ENCODE assay signal across 8 mouse cellular contexts in genomic region chr12:101083839-101084195, GRCm38 (mm10). TPM values are rescaled to one million over a fixed set of nuclear protein-coding genes. Genes with fewer than 3 reads are reported as not detected.
DNase-seq lines count a peak whose midpoint lies in the region; ATAC-seq lines count a peak whose summit lies in the region.

No protein-coding gene starts in this region.

- H3K4me2 ChIP-seq in forebrain, embryonic 15.5 days (replicated peaks): peak overlapping the region; percentile 60

- H3K36me3 ChIP-seq in forebrain, embryonic 15.5 days: no peaks in the 10 kb centered on the region
- no peaks in the 10 kb centered on the region for H3K36me3 ChIP-seq in macrophage (ENCODE audit: inconsistent target)

- peak overlapping the region; percentile 90 for H3K4me3 ChIP-seq in forebrain, embryonic 15.5 days
- peak overlapping the region; percentile 69 for H3K4me3 ChIP-seq in macrophage (ENCODE audit: inconsistent target)

- H3K27ac ChIP-seq in forebrain, embryonic 15.5 days (replicated peaks): peak overlapping the region; percentile 99
- H3K27ac ChIP-seq in macrophage: peak overlapping the region; percentile 66

- H3K27me3 ChIP-seq in forebrain, embryonic 15.5 days: no peaks in the 10 kb centered on the region

- WGBS in forebrain, embryonic 15.5 days: 0% methylated on average over 22 of the region's 23 CpGs
- WGBS in macrophage (ENCODE audit: missing documents): under 1% methylated on average over 23 of the region's 23 CpGs

- no peak for DNase-seq in frontal cortex, postnatal 10 days (ENCODE audit: low spot score in 2 of 2)
- DNase-seq in cerebellum, postnatal 36 days: no peak
- no peak for DNase-seq in cerebellum, adult 18-20 months
- DNase-seq in right cerebral cortex, postnatal 25 days: no peak

- peak; percentile 65 for ATAC-seq in frontal cortex, adult (ENCODE audit: low TSS enrichment)
- ATAC-seq in CD4-positive, CD25-positive, alpha-beta regulatory T cell, adult 4 months: peak; percentile 35
- ATAC-seq in forebrain, embryonic 15.5 days (replicated peaks): no peak

- H3K9ac ChIP-seq in forebrain, embryonic 15.5 days (replicated peaks): peak overlapping the region; percentile 88

- H3K79me2 ChIP-seq in macrophage (ENCODE audit: inconsistent target): peaks cover 43% of the 10 kb centered on the region

- H3K9me3 ChIP-seq in forebrain, embryonic 15.5 days: no peaks in the 10 kb centered on the region

- H3K4me1 ChIP-seq in forebrain, embryonic 15.5 days: peaks cover 34% of the 10 kb centered on the region

RNA-seq across cellular contexts. Expression of gene Ppp4r3a, which starts 0.3 kb away (rescaled TPM):
- polyA plus RNA-seq in CD4-positive, CD25-positive, alpha-beta regulatory T cell, adult 4 months (2017; shearing (Covaris generic)): 10 to 100 TPM; 28.0 to 44.6 TPM
- polyA plus RNA-seq in forebrain, embryonic 15.5 days (2015; fragmentation: Nextera tagmentation; extraction: Ambion mirVana): 36.4 and 38.5 TPM in 2 replicates
- total RNA-seq in macrophage (2018; cell fraction: chromatin; rRNA removed): 100 to 1,000 TPM; 114 to 271 (median 211) TPM
- total RNA-seq in macrophage (2018; cell fraction: cytosol; rRNA removed): 10 to 100 TPM; 34.5 to 57.6 (median 43.7) TPM
- total RNA-seq in macrophage (2018; cell fraction: nucleus; rRNA removed): 100 to 1,000 TPM in 25 of 26 experiments, 10 to 100 TPM in 1; 93.3 to 203 (median 140) TPM
- polyA plus RNA-seq in macrophage (2018): 31.3 to 62.1 TPM (median 34.6 TPM) in 3 replicates

RNA-seq across cellular contexts. Expression of gene Ccdc88c, which starts 55.0 kb away (rescaled TPM):
- 100 to 1,000 TPM in 1 of 2 experiments, 10 to 100 TPM in 1; 89.5 to 106 TPM for polyA plus RNA-seq in CD4-positive, CD25-positive, alpha-beta regulatory T cell, adult 4 months (2017; shearing (Covaris generic))
- 18.3 and 20.3 TPM in 2 replicates for polyA plus RNA-seq in forebrain, embryonic 15.5 days (2015; fragmentation: Nextera tagmentation; extraction: Ambion mirVana)
- 10 to 100 TPM in 1 of 26 experiments, 1 to 10 TPM in 4, under 1 TPM in 14, not detected in 7; 0.09 to 10.4 (median 0.37) TPM for total RNA-seq in macrophage (2018; cell fraction: chromatin; rRNA removed)
- total RNA-seq in macrophage (2018; cell fraction: cytosol; rRNA removed): under 1 TPM in 25 of 26 experiments, not detected in 1; under 0.01 to 0.90 (median 0.10) TPM
- total RNA-seq in macrophage (2018; cell fraction: nucleus; rRNA removed): 1 to 10 TPM in 5 of 26 experiments, under 1 TPM in 20, not detected in 1; 0.10 to 8.3 (median 0.56) TPM
- 0.21 to 1.5 TPM (median 0.47 TPM) in 3 replicates for polyA plus RNA-seq in macrophage (2018)
